Mouse (Mus musculus) neural tube, embryonic 13.5 days (tissue): ENCODE data around the gene Gm16434. TPM values are rescaled to one million over a fixed set of nuclear protein-coding genes. Genes with fewer than 3 reads are reported as not detected.
"Not testable (repeated sequence)": the region's sequence is repeated elsewhere in the genome, so short reads cannot be mapped to it uniquely, and the experiment has no call there.

Experiments
- ATAC-seq: fragments of 200-750 bp; cut with Nextera tagmentation; 2 replicates; pipeline ENCODE4 v1.8.0; 2017; ENCODE audit warnings: low read depth, mild to moderate bottlenecking, moderate TSS enrichment, moderate library complexity
- H3K27ac ChIP-seq: fragments of 300-500 bp; sonication (generic); replicated peaks from 2 replicates; pipeline ENCODE4 v1.5.1; 2015; ENCODE audit warnings: moderate library complexity, mild to moderate bottlenecking, inconsistent platforms
- H3K27me3 ChIP-seq: fragments of 300-500 bp; sonication (generic); 2 replicates; pipeline ENCODE4 v1.6.1; 2015; ENCODE audit warnings: mild to moderate bottlenecking, inconsistent platforms
- H3K36me3 ChIP-seq: fragments of 300-500 bp; sonication (generic); 2 replicates; pipeline ENCODE4 v1.6.1; 2015; ENCODE audit warnings: mild to moderate bottlenecking, inconsistent platforms
- H3K4me1 ChIP-seq: fragments of 300-500 bp; sonication (generic); replicated peaks from 2 replicates; pipeline ENCODE4 v1.6.1; 2015; ENCODE audit warnings: inconsistent platforms
- H3K4me2 ChIP-seq: fragments of 300-500 bp; sonication (generic); 2 replicates; pipeline ENCODE4 v1.6.1; 2015; ENCODE audit warnings: inconsistent platforms, mild to moderate bottlenecking, moderate library complexity
- H3K4me3 ChIP-seq: fragments of 300-500 bp; sonication (generic); 2 replicates; pipeline ENCODE4 v1.5.1; 2015; ENCODE audit warnings: mild to moderate bottlenecking, inconsistent platforms
- H3K9ac ChIP-seq: fragments of 300-500 bp; sonication (generic); 2 replicates; pipeline ENCODE4 v1.6.1; 2015; ENCODE audit warnings: moderate library complexity, mild to moderate bottlenecking, inconsistent platforms
- H3K9me3 ChIP-seq: fragments of 300-500 bp; sonication (generic); 2 replicates; pipeline ENCODE4 v1.6.1; 2016; ENCODE audit warnings: inconsistent platforms
- WGBS: fragments of 180-500 bp; shearing (Covaris S2); methylation state at CpG from one replicate; pipeline ENCODE4 v1.1.7; 2015; 5-methylcytosine and 5-hydroxymethylcytosine counted together
- polyA plus RNA-seq: library from polyadenylated mRNA; unstranded; fragments of >200 nt; fragmentation: Nextera tagmentation; extraction: Ambion mirVana; gene quantifications from 2 replicates; pipeline ENCODE4 v1.2.1, GENCODE M21; 2015

Gene Gm16434
- polyA plus RNA-seq: not detected in 2 replicates

DNA sequence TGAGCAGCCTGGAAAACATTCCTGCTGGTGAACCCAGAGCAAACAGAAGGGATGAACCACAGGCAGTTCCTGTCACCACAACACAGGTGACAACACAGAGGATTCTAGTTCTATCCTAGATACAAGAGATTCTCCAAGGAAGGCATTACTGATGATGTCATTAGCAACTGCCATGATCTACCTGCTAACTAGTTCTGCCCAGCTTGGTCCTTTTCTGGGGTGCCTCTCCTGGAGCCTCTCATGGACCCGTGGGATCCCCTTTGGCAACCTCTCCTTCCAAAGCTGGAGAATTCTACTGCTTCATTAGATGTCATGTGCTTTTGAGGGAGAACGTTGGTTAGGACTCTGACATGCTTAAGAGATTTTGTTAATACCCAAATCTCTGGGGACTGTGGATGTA is at the start of gene Gm16434:
Gm16434 (minus strand) TSS at position 101 of the 400 bp plus-strand sequence.
- H3K9me3 ChIP-seq, ATAC-seq: not testable (repeated sequence)
- no CpG with 5 or more reads among the region's 2 CpGs for WGBS

GRCm38 (mm10) chr14:7243498-7243897 is 49.2 kb upstream of the Gm16434 start:
- not testable (repeated sequence) for H3K9me3 ChIP-seq, H3K4me2 ChIP-seq
- 3% methylated on average over 8 of the region's 10 CpGs for WGBS

More for the DNA sequence above, at the start of gene Gm16434:
- not testable (repeated sequence) for H3K27me3 ChIP-seq, H3K36me3 ChIP-seq, H3K4me2 ChIP-seq, H3K4me3 ChIP-seq, H3K9ac ChIP-seq, H3K4me1 ChIP-seq, H3K27ac ChIP-seq

GRCm38 (mm10) chr14:7200070-7200469 is 5.7 kb upstream of the Gm16434 start:
- WGBS: 81% methylated on average over 3 of the region's 3 CpGs
- H3K4me2 ChIP-seq: not testable (repeated sequence)

More at GRCm38 (mm10) chr14:7243498-7243897, 49.2 kb upstream of the Gm16434 start:
- H3K36me3 ChIP-seq, H3K4me3 ChIP-seq, H3K4me1 ChIP-seq, ATAC-seq, H3K9ac ChIP-seq, H3K27ac ChIP-seq, H3K27me3 ChIP-seq: not testable (repeated sequence)

DNA sequence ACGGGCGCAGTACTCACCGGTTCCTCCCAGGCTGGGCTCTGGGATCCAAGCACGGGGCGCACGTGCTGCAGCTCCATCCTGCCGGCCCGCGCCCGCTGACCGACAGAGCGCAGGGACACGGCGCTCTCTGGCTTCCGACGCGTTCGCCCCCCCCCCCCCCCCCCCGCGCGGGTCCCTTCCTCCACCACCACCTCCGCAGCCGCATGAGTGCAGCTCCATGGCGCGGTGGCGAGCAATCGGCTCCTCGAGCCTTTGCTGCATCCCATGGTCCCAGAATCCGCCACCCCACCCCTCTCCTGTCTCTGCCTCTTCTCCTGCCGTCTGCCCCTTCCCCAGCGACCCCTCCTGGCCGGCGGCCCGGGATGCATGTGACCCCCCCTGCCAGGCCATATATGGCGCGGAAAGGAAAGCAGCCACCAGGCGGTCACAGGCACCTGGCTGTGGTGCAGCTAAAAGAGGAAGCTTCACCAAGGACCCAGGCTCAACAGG is 19.8 kb downstream of the Gm16434 start, which contains the start of gene Gm3512:
Gm3512 (minus strand) TSS at position 51 of the 489 bp plus-strand sequence.
- H3K4me2 ChIP-seq, H3K4me1 ChIP-seq, H3K36me3 ChIP-seq, H3K27ac ChIP-seq, H3K4me3 ChIP-seq, H3K27me3 ChIP-seq, H3K9me3 ChIP-seq, H3K9ac ChIP-seq: not testable (repeated sequence)
- WGBS: no CpG with 5 or more reads among the region's 37 CpGs
- ATAC-seq: peak; percentile 75; the same call in 1 of the 2 replicates

More at GRCm38 (mm10) chr14:7200070-7200469, 5.7 kb upstream of the Gm16434 start:
- not testable (repeated sequence) for H3K36me3 ChIP-seq, H3K9ac ChIP-seq, H3K27me3 ChIP-seq, H3K9me3 ChIP-seq, H3K4me1 ChIP-seq, ATAC-seq, H3K4me3 ChIP-seq, H3K27ac ChIP-seq

Other genes with a start within 250 kb of the Gm16434 start
- gene Gm6356, start 220.7 kb downstream of the Gm16434 start, polyA plus RNA-seq: not detected in 2 replicates
- gene Gm10406, start 167.1 kb downstream of the Gm16434 start, polyA plus RNA-seq: 2.7 and 3.7 TPM in 2 replicates
- not detected in 2 replicates for gene Gm3685, start 149.6 kb downstream of the Gm16434 start, polyA plus RNA-seq
- 5.4 and 5.8 TPM in 2 replicates for gene Gm3696, start 93.9 kb downstream of the Gm16434 start, polyA plus RNA-seq
- gene Gm6676, start 69.1 kb downstream of the Gm16434 start, polyA plus RNA-seq: not detected in 2 replicates
- gene Gm3512, start 20.0 kb downstream of the Gm16434 start, polyA plus RNA-seq: 8.8 and 9.6 TPM in 2 replicates
- not detected in 2 replicates for gene Gm3727, start 70.2 kb upstream of the Gm16434 start, polyA plus RNA-seq
- gene Gm3739, start 120.5 kb upstream of the Gm16434 start, polyA plus RNA-seq: 4.2 and 5.1 TPM in 2 replicates
- gene Gm5797, start 137.9 kb upstream of the Gm16434 start, polyA plus RNA-seq: not detected in 2 replicates
- not detected in 2 replicates for gene Gm8374, start 170.6 kb upstream of the Gm16434 start, polyA plus RNA-seq